Mouse (Mus musculus): ENCODE results near the gene Cc2d1a. TPM values are rescaled to one million over a fixed set of nuclear protein-coding genes. Genes with fewer than 3 reads are reported as not detected.

Cc2d1a gene
- 10 to 100 TPM; 51.1 to 53.6 TPM for total RNA-seq (2021)

DNA sequence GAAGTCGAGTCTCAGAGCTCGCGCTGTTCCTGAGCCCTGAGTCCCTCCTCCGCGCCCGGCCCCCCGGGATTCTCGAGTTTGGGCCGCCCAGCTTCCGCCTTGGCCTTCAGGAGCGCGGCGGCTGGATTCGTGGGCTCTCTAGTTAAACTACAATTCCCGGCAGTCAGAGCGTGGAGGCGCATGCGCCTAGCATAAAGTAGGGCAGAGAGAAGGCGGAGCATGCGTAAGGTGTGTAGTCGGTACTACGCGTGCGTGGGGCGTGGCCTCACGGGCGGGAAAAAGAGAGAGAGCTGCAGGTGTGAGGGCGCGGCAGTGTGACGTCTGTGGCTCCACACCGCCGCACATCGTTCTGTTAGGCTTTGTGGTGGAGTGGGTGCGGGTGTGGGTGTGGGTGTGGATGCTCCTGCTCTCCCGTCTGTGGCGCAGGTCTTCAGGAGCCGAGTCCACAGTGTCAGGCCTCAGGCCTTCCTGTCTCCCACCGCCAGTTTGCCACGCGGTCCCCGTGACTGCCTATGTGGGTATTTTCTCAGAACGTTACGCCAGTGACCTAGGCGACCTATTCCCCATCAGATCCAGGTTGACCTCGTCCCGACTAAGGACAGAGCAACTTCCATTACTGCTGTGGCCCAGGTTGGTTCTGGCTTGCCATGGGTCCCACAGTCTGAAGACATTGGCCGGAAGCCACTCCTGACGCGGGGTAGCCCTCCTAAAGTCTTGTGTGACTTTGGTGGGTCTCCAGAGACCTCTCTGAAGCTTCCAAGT lies at the start of gene Cc2d1a, which contains the start of gene 4930432K21Rik:
Gene Cc2d1a, minus strand, starts transcription at position 168 of the 762 bp plus-strand sequence.
Gene 4930432K21Rik, plus strand, starts transcription at position 257 of the 762 bp plus-strand sequence.
- intact Hi-C loops (cut with DNase I): no loop called here
- peak; percentile 94 to 95 for DNase-seq (ENCODE audit: low spot score in 2 of 2)

DNA sequence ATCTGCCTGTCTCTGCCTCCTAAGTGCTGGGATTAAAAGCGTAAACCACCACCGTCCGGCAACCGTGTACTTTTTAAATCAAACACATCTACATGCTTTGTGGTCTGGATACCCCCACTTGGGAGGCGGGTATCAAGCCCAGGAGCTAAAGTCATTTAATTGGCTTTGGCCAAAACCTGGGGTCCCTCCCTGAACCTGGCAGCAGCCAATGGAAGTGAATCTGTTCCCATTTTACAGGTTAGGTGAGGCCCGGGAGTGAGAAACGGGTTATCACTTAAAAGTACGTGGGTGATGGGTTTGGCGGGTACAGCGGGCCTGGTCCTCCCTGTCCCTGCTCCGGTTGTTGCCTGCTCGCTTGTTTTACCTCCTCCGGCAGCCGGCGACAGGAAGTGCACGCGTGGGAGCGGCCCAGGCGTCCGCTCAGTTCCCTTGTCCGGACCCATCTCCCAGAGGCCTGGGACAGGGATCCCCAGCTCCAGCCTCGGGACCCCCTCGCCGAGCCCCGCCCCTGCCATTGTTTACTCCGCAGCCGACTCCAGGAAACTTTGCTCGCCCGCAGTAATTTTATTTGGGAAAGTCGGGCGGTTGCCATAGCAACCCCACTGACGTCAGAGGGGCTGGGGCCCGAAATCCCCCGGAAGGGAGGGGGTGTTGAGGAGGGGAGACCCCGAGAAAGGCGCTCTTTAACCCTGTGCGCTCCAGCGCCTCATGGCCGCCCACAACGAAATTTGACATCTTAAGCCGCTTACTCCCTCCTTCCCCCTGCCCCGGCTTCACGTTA lies 49.6 kb upstream of the Cc2d1a start:
- peak; percentile 68 to 73 for DNase-seq (ENCODE audit: low spot score in 2 of 2)
- intact Hi-C loops (cut with DNase I): no loop called here

GRCm38 (mm10) chr8:84194224-84194743 lies 46.5 kb upstream of the Cc2d1a start:
- no peak for DNase-seq (ENCODE audit: low spot score in 2 of 2)

DNA sequence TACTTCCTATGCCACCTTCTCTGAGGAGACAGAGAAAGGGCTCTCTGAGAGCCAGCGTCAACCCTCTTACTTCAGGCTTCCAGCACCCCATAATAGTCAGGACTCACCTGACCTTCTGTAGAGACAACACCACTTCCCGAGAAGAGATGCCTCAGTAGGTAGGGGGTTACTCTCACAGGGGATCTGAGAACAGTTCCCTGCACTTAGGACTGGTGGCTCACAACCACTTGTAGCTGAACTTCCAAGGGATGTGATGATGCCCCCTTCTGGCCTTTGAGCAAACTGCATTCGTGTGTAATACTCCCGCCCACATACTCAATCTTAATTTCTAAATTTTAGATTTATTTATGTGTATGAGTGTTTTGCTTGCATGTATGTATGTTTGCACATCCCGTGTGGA lies 45.8 kb upstream of the Cc2d1a start:
- intact Hi-C loops (cut with DNase I): no loop called here
- no peak for DNase-seq (ENCODE audit: low spot score in 2 of 2)

More at GRCm38 (mm10) chr8:84194224-84194743, 46.5 kb upstream of the Cc2d1a start:
- intact Hi-C loops (cut with DNase I): no loop called here

DNA sequence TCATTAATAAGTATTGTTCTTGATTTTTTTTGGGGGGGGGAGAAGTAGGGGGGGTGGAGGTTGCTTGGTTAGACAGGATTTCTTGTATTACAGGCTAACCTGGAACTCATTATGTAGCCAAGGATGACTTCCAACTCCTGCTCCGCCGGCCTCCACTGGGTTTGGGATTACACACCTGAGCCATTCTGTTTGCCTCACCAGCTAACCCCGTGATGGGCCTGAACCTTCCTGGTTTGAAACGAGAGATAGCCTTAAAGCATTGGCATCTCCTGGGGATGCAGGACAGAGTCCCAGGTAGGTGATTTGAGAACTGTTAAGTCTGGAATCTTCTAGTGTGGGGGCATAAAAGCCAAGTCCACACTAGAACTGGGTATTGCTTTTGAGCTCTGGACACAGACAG lies 45.4 kb upstream of the Cc2d1a start:
- intact Hi-C loops (cut with DNase I): no loop called here

DNA sequence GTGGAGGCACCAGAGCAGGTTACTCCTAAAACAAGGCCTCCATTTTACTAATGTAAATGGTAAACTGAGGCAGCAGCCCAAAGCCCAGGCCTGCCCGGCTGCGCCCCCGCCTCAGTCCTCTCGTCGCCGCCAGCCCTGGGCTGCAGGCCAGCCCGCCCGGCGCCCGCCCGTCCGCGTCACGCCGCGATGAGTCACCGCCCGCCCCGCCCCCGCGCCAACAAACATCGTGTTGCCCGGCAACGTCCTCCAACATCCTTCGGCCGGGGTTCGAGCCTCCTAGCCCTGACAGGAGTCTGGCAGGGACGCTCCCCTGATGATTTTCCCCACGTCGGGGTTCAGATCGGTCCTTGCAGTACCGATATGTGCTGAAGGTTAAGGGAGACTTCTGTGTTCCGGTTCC lies 44.8 kb upstream of the Cc2d1a start:
- peak; percentile 69 to 72 for DNase-seq (ENCODE audit: low spot score in 2 of 2)

More for the DNA sequence above, 45.4 kb upstream of the Cc2d1a start:
- no peak for DNase-seq (ENCODE audit: low spot score in 2 of 2)

GRCm38 (mm10) chr8:84192023-84192422 lies 44.3 kb upstream of the Cc2d1a start:
- DNase-seq (ENCODE audit: low spot score in 2 of 2): peak in 1 of 2 experiments; percentile 26
- intact Hi-C loops (cut with DNase I): no loop called here

More for the DNA sequence above, 44.8 kb upstream of the Cc2d1a start:
- intact Hi-C loops (cut with DNase I): no loop called here

GRCm38 (mm10) chr8:84190191-84190867 lies 42.6 kb upstream of the Cc2d1a start:
- intact Hi-C loops (cut with DNase I): no loop called here
- DNase-seq (ENCODE audit: low spot score in 2 of 2): no peak

DNA sequence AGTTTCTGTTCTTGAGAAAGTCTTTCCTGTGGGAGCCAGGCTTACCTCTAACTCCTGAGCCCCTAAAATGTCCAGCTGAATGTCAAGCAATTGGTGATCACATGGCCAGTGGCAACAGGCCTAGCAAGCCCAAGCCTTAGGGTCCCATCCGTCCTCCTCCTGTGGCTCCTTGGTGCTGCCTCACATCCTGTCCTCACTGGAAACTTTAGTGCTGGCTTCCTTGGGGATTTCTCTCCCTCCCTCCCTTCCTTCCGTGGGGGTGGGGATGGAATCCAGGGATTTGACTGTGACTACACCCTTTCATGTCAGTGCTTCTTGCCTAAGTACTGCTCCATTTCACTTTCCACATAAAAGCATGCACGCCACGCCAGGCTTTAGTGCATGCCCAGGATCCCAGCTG lies 41.9 kb upstream of the Cc2d1a start:
- no peak for DNase-seq (ENCODE audit: low spot score in 2 of 2)
- intact Hi-C loops (cut with DNase I): loop anchor here (5.0 kb wide), 1 partner anchor 168 kb away; no protein-coding TSS in a partner anchor

GRCm38 (mm10) chr8:84188671-84189070 lies 40.9 kb upstream of the Cc2d1a start:
- intact Hi-C loops (cut with DNase I): loop anchor here (5.0 kb wide), 1 partner anchor 169 kb away; no protein-coding TSS in a partner anchor
- no peak for DNase-seq (ENCODE audit: low spot score in 2 of 2)

- intact Hi-C loops (cut with DNase I): loop anchor here (2.0 to 5.0 kb wide), 2 partner anchors 98 to 170 kb away; no protein-coding TSS in a partner anchor
- no peak for DNase-seq (ENCODE audit: low spot score in 2 of 2)
These were observed 39.5 kb upstream of the Cc2d1a start for GRCm38 (mm10) chr8:84187065-84187755.

DNA sequence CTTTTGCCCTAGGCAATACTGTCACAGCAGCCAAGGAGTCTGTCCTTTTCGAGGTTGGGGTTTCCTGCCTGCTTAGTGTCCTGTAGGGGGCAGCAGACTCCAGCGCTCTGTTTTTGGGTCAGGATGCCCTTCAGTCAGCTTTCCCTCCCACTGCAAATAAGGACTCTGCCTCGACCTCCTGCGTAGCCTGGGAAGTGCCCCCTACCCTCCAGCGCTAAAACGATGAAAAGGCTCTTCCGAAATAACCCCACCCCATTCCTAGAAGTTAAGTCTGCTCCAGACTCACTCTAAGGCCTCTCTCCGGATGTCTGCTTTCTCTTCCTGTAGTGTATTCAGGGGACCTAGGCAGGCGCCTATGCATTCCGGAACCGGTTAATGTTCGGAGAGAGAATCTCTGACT lies 38.8 kb upstream of the Cc2d1a start:
- intact Hi-C loops (cut with DNase I): loop anchor here (1.0 to 5.0 kb wide), 3 partner anchors 24 to 171 kb away; no protein-coding TSS in a partner anchor
- peak; percentile 75 to 78 for DNase-seq (ENCODE audit: low spot score in 2 of 2)

DNA sequence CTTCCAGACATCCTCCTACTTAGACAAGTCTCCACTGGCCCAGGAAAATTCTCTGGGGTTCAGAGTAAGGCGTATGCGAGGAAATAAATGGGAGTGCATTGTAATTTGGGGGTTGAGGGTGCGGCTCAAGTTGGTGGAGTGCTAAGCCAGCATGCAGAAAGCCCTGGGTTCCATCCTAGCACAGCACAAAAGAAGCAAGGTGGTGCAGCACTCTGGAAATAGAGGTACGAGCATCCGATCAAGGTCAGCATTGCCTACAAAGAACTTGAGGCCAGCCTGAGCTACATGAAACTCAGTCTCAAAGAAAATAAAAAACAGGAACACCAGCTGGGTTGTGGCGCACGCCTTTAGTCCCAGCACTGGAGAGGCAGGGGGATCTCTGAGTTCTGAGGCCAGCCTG lies 37.4 kb upstream of the Cc2d1a start, which contains the start of gene Nanos3:
Gene Nanos3, minus strand, starts transcription at position 101 of the 400 bp plus-strand sequence.
- intact Hi-C loops (cut with DNase I): loop anchor here (5.0 kb wide), 1 partner anchor 172 kb away; no protein-coding TSS in a partner anchor
- DNase-seq (ENCODE audit: low spot score in 2 of 2): no peak

GRCm38 (mm10) chr8:84184085-84185043 lies 36.6 kb upstream of the Cc2d1a start:
- intact Hi-C loops (cut with DNase I): loop anchor here (5.0 kb wide), 1 partner anchor 173 kb away; no protein-coding TSS in a partner anchor
- DNase-seq (ENCODE audit: low spot score in 2 of 2): no peak

DNA sequence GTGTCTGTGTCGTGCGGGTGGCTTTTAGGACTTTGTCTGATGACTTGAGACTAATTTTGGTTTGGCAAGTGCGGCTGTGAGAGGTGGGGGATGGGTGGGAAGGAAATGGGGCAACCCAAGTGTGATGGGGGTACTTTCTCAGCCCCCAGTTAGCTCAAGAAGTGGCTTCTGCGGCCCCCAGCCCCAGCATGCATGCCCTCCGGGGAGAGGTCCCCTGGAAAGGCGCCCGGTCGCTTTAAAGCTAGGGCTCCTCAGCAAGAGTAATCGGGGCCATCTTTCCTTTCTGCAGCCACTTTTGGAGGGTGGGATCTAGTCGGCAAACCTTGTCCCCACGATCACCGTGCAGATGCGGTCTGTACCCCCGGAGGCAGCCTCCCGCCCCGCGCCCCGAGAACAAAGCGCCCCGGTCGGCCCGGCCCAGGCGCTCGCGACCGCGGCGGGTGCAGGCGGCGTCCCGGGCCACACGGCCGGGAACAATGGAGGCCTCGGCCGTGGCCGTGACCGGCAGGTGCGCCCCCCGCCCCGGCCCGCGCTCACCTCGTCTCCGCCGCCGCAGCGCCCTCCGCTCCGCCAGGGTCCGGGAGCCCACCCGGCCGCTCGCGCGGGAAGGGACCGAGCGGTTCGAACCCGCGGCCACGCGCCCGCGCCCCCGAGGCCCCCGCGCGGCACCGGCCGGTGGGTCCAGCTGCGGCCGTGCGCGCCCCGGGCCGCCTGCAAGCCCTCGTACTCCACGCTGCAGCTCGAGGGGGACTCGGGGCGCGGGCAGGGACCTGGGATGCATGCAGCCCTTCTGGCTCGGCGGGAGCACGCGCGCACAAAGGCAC lies 35.7 kb upstream of the Cc2d1a start:
- intact Hi-C loops (cut with DNase I): no loop called here
- DNase-seq (ENCODE audit: low spot score in 2 of 2): peak in 1 of 2 experiments; percentile 45

GRCm38 (mm10) chr8:84182833-84183232 lies 35.1 kb upstream of the Cc2d1a start:
- intact Hi-C loops (cut with DNase I): no loop called here
- no peak for DNase-seq (ENCODE audit: low spot score in 2 of 2)

Data from left cerebral cortex, postnatal 36 days (tissue).